Mouse (Mus musculus): ENCODE results near the gene Odf3l1.

Odf3l1 gene

GRCm38 (mm10) chr9:56881539-56882082 lies 17.1 kb upstream of the Odf3l1 start:
- DNase-seq: no peak

GRCm38 (mm10) chr9:56880790-56881189 lies 16.3 kb upstream of the Odf3l1 start:
- DNase-seq: no peak

- no peak for DNase-seq
Observed at GRCm38 (mm10) chr9:56877284-56877683, 12.8 kb upstream of the Odf3l1 start.

GRCm38 (mm10) chr9:56876784-56877183 lies 12.3 kb upstream of the Odf3l1 start:
- peak; percentile 43 for DNase-seq

- no peak for DNase-seq
Observed at GRCm38 (mm10) chr9:56873097-56873496, 8.6 kb upstream of the Odf3l1 start.

GRCm38 (mm10) chr9:56872105-56872903 lies 7.8 kb upstream of the Odf3l1 start:
- no peak for DNase-seq

GRCm38 (mm10) chr9:56871191-56871590 lies 6.7 kb upstream of the Odf3l1 start:
- DNase-seq: no peak

GRCm38 (mm10) chr9:56870778-56871177 lies 6.3 kb upstream of the Odf3l1 start:
- DNase-seq: no peak

GRCm38 (mm10) chr9:56869552-56869951 lies 5.1 kb upstream of the Odf3l1 start:
- peak; percentile 93 for DNase-seq

DNA sequence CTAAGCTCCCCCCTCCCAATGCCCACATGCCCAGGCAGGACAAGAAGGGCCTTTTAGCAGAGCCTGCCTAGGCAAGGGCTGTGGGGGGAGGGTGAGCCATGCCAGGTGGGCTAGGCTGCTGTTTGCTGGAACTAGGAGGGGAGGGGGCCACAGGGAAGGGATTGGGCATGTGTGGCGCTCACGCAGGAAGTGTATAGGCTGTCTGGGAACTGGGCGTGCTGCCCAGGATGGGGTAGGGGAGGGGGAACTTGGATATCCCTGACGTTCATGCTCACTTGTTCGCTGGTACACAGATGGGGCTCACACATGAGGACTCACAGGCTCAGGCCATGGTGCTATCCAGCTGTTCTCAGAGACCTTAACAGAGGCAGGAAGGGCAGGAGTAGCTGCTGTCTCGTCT lies 3.8 kb upstream of the Odf3l1 start:
- no peak for DNase-seq

- no peak for DNase-seq
Observed at GRCm38 (mm10) chr9:56866430-56866829, 2.0 kb upstream of the Odf3l1 start.

DNA sequence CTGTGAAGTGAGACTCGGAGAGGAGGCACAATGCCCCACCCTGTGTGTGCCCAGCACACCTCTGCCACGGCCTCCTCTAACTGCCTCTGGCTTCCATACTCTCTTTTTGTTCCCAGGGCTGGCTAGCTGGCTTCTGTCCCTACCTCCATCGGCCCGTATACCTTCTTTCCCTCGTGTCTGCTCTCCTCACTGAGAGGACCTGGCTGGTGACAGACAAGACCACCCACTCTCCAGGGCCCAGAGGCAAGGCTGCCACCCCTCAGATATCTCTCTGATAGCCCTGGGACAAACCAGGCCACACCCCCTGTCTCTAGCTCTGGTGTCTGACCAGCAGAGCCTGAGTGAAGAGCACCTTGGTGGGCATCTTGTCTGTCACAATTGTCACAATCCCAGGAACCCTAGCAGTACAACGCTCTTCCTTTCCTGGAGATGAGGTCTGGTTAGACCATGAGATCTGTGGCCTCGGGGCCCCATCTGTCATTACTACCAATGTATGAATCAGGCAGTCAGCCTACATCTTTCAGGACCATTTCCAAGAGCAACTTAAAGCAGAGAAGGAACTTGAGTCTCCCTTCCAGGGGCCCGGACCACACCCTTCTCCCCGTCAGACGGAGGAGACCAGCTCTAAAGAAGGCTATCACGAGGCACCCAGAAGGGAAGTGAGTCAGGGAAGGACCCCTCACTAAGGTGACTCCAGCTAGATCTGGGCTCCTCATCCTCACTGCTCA lies 1.4 kb upstream of the Odf3l1 start:
- DNase-seq: no peak

GRCm38 (mm10) chr9:56864832-56865231 lies 353 bp upstream of the Odf3l1 start, which contains the start of gene Cspg4:
Gene Cspg4 (plus strand): TSS chr9:56865033.
- peak; percentile 87 for DNase-seq

- peak; percentile 57 for DNase-seq
Observed at GRCm38 (mm10) chr9:56862863-56863262, 1.6 kb downstream of the Odf3l1 start.

GRCm38 (mm10) chr9:56860486-56861269 lies 3.8 kb downstream of the Odf3l1 start:
- DNase-seq: peak; percentile 53

DNA sequence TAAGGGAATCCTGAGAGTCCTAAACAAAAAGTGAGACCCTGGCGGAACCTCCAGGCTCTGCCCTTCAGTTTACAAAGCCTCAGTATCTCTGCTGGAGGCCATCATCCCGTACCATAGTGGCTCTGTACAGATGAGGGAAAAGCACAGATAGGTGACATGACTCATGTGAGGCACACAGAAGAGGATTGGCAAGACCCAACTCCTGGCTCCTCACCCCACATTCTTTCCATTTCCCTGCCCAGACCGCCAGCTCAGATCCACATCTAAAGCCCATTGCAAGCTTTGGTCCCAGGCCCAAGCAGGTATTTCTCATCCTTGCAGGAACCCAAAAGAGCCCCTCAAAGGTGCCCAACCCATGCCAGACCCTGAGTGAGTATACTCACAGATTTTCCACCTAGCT lies 4.4 kb downstream of the Odf3l1 start:
- no peak for DNase-seq

DNA sequence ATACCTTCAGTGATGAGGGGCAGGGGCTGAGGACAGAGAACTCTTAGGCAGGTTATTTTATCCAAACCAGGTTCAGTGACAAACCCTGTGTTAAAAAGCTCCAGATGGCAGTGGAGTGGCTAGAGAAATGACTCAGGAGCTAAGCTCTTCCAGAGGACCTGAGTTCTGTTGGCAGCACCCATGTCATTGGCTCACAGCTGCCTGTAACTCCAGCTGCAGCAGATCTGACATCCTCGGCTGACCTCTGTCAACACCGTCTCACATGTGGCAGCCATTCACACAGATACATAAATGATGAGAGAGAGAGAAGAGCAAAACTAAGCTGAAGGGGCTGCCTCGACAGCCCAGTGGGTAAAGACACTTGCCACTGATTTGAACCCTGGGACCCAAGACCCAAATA lies 7.0 kb downstream of the Odf3l1 start:
- no peak for DNase-seq

GRCm38 (mm10) chr9:56851778-56852177 lies 12.7 kb downstream of the Odf3l1 start:
- no peak for DNase-seq

GRCm38 (mm10) chr9:56850905-56851252 lies 13.6 kb downstream of the Odf3l1 start:
- DNase-seq: no peak

GRCm38 (mm10) chr9:56850128-56850904 lies 14.2 kb downstream of the Odf3l1 start:
- DNase-seq: no peak

DNA sequence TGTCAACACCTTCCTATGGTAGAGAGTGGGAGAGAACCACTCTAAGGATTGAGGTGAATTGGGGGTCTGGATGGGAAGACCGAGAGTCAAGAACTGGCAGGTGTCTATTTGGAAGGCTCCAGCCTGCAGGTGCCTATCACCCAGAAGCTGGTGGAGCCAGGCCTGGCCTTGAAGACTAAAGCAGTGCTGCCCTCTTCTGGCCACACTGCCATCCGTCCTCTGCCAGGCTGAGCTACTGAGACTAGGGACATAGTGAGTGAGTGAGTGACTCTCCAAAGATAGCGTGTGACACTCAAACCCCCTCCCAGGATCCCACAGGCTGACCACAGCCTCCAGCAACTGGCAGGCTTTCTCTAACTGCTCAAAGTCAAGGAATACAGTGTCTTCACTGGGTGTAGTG lies 17.0 kb downstream of the Odf3l1 start:
- DNase-seq: peak; percentile 79

GRCm38 (mm10) chr9:56844644-56845043 lies 19.8 kb downstream of the Odf3l1 start:
- no peak for DNase-seq
